Mouse (Mus musculus) lung, postnatal 0 days (tissue): ENCODE results near the gene Fam117a. TPM values are rescaled to one million over a fixed set of nuclear protein-coding genes. Genes with fewer than 3 reads are reported as not detected.

Experiments
- ATAC-seq: fragments of 200-750 bp; cut with Nextera tagmentation; 2 replicates; pipeline ENCODE4 v1.8.0; 2017; ENCODE audit warnings: moderate library complexity
- DNase-seq: peaks from one replicate; pipeline ENCODE4 v3.0.0-alpha.2; 2016; ENCODE audit warnings: low spot score
- H3K27ac ChIP-seq: fragments of 300-500 bp; sonication (generic); 2 replicates; pipeline ENCODE4 v1.5.1; 2014; ENCODE audit warnings: antibody characterized with exemption, mild to moderate bottlenecking, low read length, mixed read lengths
- H3K27me3 ChIP-seq: fragments of 300-500 bp; sonication (generic); replicated peaks from 2 replicates; pipeline ENCODE4 v1.6.1; 2014; ENCODE audit warnings: low read length, mixed read lengths; ENCODE audit not compliant: insufficient read depth
- H3K36me3 ChIP-seq: fragments of 300-500 bp; sonication (generic); 2 replicates; pipeline ENCODE4 v1.6.1; 2014; ENCODE audit warnings: low read length, mixed read lengths; ENCODE audit not compliant: insufficient read depth
- H3K4me1 ChIP-seq: fragments of 300-500 bp; sonication (generic); 2 replicates; pipeline ENCODE4 v1.6.1; 2014; ENCODE audit warnings: antibody characterized with exemption, low read depth, low read length, mixed read lengths; ENCODE audit not compliant: insufficient read depth
- H3K4me2 ChIP-seq: fragments of 300-500 bp; sonication (generic); replicated peaks from 2 replicates; pipeline ENCODE4 v1.6.1; 2014; ENCODE audit warnings: low read depth, mild to moderate bottlenecking, low read length, moderate library complexity, mixed read lengths
- H3K4me3 ChIP-seq: fragments of 300-500 bp; sonication (generic); 2 replicates; pipeline ENCODE4 v1.5.1; 2014; ENCODE audit warnings: low read depth, low read length
- H3K9ac ChIP-seq: fragments of 300-500 bp; sonication (generic); replicated peaks from 2 replicates; pipeline ENCODE4 v1.6.1; 2014; ENCODE audit warnings: low read depth, mild to moderate bottlenecking
- H3K9me3 ChIP-seq: fragments of 300-500 bp; sonication (generic); 2 replicates; pipeline ENCODE4 v1.6.1; 2016; ENCODE audit warnings: low read length, mixed read lengths
- CTCF ChIP-seq: IDR thresholded peaks from 2 replicates; pipeline ENCODE4 v1.5.1; 2016; ENCODE audit warnings: antibody characterized with exemption, mild to moderate bottlenecking
- EP300 ChIP-seq: IDR thresholded peaks from 2 replicates; pipeline ENCODE4 v1.6.1; 2016; ENCODE audit warnings: antibody characterized with exemption, mild to moderate bottlenecking, control low read depth
- WGBS: fragments of 180-500 bp; shearing (Covaris S2); extraction: QIAGEN DNeasy Blood & Tissue Kit; methylation state at CpG from one replicate; pipeline ENCODE4 v1.1.7; 2014; 5-methylcytosine and 5-hydroxymethylcytosine counted together
- polyA plus RNA-seq: library from polyadenylated mRNA; unstranded; fragments of >200 nt; fragmentation: Nextera tagmentation; extraction: Ambion mirVana; gene quantifications from 2 replicates; pipeline ENCODE4 v1.2.1, GENCODE M21; 2015

Gene Fam117a
- polyA plus RNA-seq, 1 experiment from 2014 or later, result 21.6 TPM

GRCm38 (mm10) chr11:95334448-95335060 lies 2.3 kb upstream of the Fam117a start:
- Histone ChIP-seq H3K4me2 (no peak overlapping the region), H3K27me3 (no peaks in the 10 kb centered on the region), H3K4me1 (peaks cover 12% of the 10 kb centered on the region), H3K4me3 (no peak overlapping the region), H3K36me3 (no peaks in the 10 kb centered on the region), H3K9me3 (no peaks in the 10 kb centered on the region), H3K27ac (no peak overlapping the region), H3K9ac (no peak overlapping the region)
- ATAC-seq (peak; percentile 32), DNase-seq (peak; percentile 90)
- 23% methylated on average over 5 of the region's 5 CpGs for WGBS
- TF ChIP-seq CTCF (peak; percentile 50), EP300 (no peak)

DNA sequence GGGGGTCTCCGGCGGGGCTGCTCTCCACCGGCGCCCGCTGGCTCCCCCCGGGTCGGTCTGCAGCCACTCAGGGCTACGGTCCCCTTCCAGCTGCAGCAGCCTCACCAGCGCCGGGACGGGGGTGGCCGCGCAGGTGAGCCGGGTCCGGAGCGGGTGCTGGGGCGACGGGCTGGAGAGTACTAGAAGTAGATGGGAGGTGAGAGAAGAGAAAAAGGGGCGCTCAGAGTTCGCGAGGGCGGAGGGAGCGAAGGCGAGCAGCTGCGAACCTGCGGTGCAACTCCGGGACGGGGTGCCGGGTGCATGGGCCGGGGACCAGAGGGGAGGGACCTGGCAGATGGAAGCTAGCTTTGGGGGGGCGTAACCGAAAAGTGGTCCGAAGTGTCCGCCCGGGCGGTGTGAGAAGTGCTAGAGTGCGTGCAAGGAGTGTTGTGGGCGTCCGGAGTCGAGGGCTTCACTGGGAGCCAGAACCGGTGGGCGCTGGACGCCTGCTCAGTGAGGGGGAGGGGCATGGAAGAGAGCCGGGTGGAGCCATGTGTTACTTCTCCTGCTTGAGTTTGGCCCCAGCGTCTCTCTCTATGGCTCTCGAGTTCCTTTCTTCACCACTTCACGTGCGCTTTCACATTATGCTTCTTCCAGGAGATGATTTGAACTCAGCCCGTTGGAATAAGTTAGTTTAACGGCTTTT lies 453 bp downstream of the Fam117a start:
- Histone ChIP-seq H3K9ac (peak overlapping the region; percentile 65), H3K4me3 (peak overlapping the region; percentile 77), H3K9me3 (no peaks in the 10 kb centered on the region), H3K4me2 (peak overlapping the region; percentile 92), H3K27ac (peak overlapping the region; percentile 86), H3K27me3 (no peaks in the 10 kb centered on the region), H3K4me1 (peaks cover 13% of the 10 kb centered on the region), H3K36me3 (no peaks in the 10 kb centered on the region)
- TF ChIP-seq EP300 (no peak), CTCF (0 out of 2 replicates have a peak, but pooled peaks have one; percentile 5)
- peak; percentile 64 for ATAC-seq
- under 1% methylated on average over 48 of the region's 50 CpGs for WGBS
- peak; percentile 88 for DNase-seq

DNA sequence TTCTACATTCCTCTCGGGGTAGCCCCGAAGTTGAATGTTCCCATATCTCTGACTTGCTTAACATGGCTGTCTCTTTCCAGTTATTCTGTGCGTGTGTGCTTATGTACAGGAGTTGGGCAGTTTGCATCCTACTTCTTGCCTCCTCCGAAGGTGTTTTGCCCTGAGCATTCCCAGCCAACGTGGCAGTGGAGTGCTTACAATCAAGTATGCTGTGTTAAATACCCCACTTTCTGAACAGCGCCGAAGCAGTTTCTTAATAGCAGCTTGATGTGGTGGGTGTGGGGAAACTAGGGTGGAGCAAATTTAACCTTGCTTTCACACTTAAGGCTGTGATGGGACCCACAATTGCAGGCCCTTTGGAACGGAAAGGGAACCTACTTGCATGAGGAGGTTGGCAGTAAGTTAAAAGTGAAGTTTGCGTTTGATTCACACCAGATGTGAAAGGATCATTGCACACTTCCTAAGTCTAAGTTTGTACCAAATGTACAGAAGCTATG lies 1.1 kb downstream of the Fam117a start:
- Histone ChIP-seq H3K27ac (peak overlapping the region; percentile 20; the same call in 1 of the 2 replicates), H3K27me3 (no peaks in the 10 kb centered on the region), H3K9me3 (no peaks in the 10 kb centered on the region), H3K9ac (peak overlapping the region; percentile 65; the same call in 1 of the 2 replicates), H3K4me3 (peak overlapping the region; percentile 77), H3K4me2 (peak overlapping the region; percentile 92), H3K4me1 (peaks cover 13% of the 10 kb centered on the region), H3K36me3 (no peaks in the 10 kb centered on the region)
- 21% methylated on average over 9 of the region's 9 CpGs for WGBS
- TF ChIP-seq EP300 (no peak), CTCF (no peak)
- ATAC-seq (no peak), DNase-seq (peak; percentile 33)

DNA sequence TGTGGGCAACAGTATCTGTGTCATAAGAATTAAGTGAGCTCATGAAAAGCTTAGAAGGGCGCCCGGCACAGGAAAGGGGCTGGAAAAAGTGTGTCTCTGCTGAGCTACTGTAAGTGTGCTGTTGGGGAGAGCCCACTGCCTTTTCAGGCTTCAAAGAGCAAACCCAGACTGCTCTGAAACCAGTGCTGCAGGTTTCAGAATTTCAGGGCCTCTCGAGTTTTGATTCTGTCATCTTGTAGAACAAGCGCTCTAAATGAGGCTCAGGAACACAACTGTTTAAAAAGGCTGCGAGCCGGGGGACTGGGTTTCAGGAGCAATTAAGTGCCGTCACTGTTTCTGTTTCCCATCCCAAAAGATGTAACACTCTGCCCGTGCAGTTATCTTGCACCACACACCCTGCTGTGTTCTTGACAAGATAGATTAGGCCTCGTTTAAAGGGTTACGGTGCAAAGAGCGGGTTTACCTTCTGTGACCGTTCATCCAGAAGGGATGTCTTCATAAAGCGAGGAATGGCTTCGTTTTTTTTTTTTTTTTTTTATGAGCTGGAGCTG lies 2.7 kb downstream of the Fam117a start:
- ATAC-seq (no peak), DNase-seq (peak; percentile 33)
- peak overlapping the region; percentile 28; the same call in 1 of the 2 replicates for H3K27ac ChIP-seq
- no peaks in the 10 kb centered on the region for H3K36me3 ChIP-seq
- H3K9ac ChIP-seq, result no peak overlapping the region
- no peak for TF ChIP-seq CTCF
- no peak for TF ChIP-seq EP300
- H3K27me3 ChIP-seq, result no peaks in the 10 kb centered on the region
- 22% methylated on average over 14 of the region's 14 CpGs for WGBS
- H3K4me3 ChIP-seq, result peak overlapping the region; percentile 77; the same call in 1 of the 2 replicates
- H3K9me3 ChIP-seq, result no peaks in the 10 kb centered on the region
- H3K4me1 ChIP-seq, result peaks cover 17% of the 10 kb centered on the region
- peak overlapping the region; percentile 92 for H3K4me2 ChIP-seq

DNA sequence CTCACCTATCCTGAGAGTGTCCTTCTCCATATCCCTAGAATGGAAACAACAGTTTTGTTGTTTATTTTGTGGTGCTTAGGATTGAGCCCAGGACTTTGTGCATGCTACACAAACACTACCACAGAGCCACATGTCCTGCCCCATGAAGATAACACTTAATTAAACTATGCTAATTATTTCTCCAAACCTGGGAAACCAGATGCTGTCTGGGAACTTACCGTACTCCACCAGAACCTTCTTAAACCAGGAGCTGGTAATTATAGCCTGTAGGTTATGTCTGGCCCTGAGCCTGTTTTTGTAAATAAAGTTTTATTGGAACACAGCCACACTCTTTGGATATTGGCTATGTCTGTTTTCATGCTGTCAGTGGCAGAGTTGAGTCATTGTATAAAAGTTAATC lies 3.4 kb downstream of the Fam117a start:
- Histone ChIP-seq H3K9me3 (no peaks in the 10 kb centered on the region), H3K27me3 (no peaks in the 10 kb centered on the region), H3K27ac (no peak overlapping the region), H3K4me1 (peaks cover 17% of the 10 kb centered on the region), H3K36me3 (no peaks in the 10 kb centered on the region), H3K4me3 (no peak overlapping the region), H3K9ac (no peak overlapping the region), H3K4me2 (0 out of 2 replicates have a peak overlapping the region, but pooled peaks have one; percentile 6)
- WGBS, result 45% methylated on average over 1 of the region's 1 CpGs
- no peak for DNase-seq
- TF ChIP-seq EP300 (no peak), CTCF (no peak)
- ATAC-seq, result no peak

DNA sequence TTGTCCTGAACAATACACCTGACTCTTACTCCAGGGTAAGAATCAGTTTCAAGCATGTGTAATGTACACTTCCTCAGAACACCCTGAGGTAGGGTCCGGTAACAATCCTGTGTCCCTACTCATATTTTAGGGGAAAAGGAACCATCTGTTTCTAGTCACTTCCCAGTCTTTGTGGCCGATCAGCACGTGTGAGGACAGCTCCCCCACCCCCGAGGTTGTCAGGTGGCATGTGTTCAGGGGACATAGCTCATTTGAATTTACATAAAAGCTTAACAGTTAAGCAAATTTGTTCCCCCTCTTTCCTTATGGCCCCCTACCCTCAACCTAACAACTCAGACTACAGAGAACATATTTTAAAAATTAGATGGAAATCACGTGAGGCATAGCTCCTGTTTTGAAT lies 3.8 kb downstream of the Fam117a start:
- Histone ChIP-seq H3K4me1 (peaks cover 17% of the 10 kb centered on the region), H3K27me3 (no peaks in the 10 kb centered on the region), H3K27ac (no peak overlapping the region), H3K4me3 (no peak overlapping the region), H3K9ac (no peak overlapping the region), H3K4me2 (no peak overlapping the region), H3K9me3 (no peaks in the 10 kb centered on the region), H3K36me3 (no peaks in the 10 kb centered on the region)
- no peak for ATAC-seq
- no peak for DNase-seq
- 51% methylated on average over 5 of the region's 5 CpGs for WGBS
- TF ChIP-seq CTCF (no peak), EP300 (no peak)
